Mouse (Mus musculus) brain, embryonic 14.5 days (tissue): ENCODE measurements around the gene Pygb.

Source experiments
- CTCF ChIP-seq: fragments of 200-500 bp; IDR thresholded peaks from 2 replicates; pipeline ENCODE4 v1.5.1; 2012; ENCODE audit warnings: inconsistent platforms, mild to moderate bottlenecking, moderate library complexity, borderline replicate concordance; ENCODE audit not compliant: insufficient read depth, insufficient read length; ENCODE audit errors: extremely low read depth
- POLR2A ChIP-seq: fragments of 200-500 bp; IDR thresholded peaks from 2 replicates; pipeline ENCODE4 v1.6.1; 2012; ENCODE audit warnings: mild to moderate bottlenecking, inconsistent platforms, borderline replicate concordance; ENCODE audit not compliant: poor library complexity, insufficient read depth, insufficient read length, severe bottlenecking; ENCODE audit errors: extremely low read depth

DNA sequence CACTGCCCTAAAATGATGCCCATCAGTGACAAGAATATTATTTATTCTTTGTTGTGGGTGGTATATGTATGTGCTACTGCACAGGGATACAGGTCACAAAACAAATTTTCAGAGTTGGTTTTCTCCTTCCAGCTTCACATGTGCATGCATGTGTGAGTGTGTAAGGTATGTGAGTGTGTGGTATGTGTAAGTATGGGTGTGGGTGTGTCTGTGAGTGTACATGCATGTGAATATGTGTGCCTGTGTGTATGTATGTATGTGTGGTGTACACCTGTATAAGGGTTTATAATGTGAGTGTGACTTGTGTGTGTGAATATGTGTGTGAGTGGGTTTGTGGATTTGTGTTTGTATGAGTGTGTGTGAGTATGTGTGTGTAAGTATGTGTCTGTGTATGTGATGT, 68.7 kb downstream of the Pygb start:
- no peak for TF ChIP-seq CTCF
- TF ChIP-seq POLR2A, result no peak
